Mouse (Mus musculus) heart, embryonic 14.5 days (tissue): ENCODE results near the gene Atf1. TPM values are rescaled to one million over a fixed set of nuclear protein-coding genes. Genes with fewer than 3 reads are reported as not detected.
"Not testable (repeated sequence)": the region's sequence is repeated elsewhere in the genome, so short reads cannot be mapped to it uniquely, and the experiment has no call there.

Source experiments
- ATAC-seq: fragments of 200-750 bp; cut with Nextera tagmentation; 2 replicates; pipeline ENCODE4 v1.8.0; 2017; ENCODE audit warnings: low read depth, moderate TSS enrichment; ENCODE audit not compliant: insufficient number of reproducible peaks, insufficient read depth, low FRiP score
- H3K27ac ChIP-seq, 2 experiments: fragments of 200-500 bp in 1 of 2; fragments of 300-500 bp in 1 of 2; sonication (generic) in 1 of 2; replicated peaks in 1 of 2; 2 replicates each; pipeline ENCODE4 v1.5.1; 2012 to 2014; ENCODE audit warnings: low read depth in 2 of 2, low read length in 2 of 2, control low read depth in 1 of 2, mild to moderate bottlenecking in 1 of 2, mixed read lengths in 1 of 2; ENCODE audit not compliant: control insufficient read depth in 1 of 2, insufficient read depth in 1 of 2
- H3K27me3 ChIP-seq: fragments of 300-500 bp; sonication (generic); 2 replicates; pipeline ENCODE4 v1.6.1; 2014; ENCODE audit warnings: mild to moderate bottlenecking, low read length, control low read depth; ENCODE audit not compliant: control insufficient read depth, insufficient read depth
- H3K36me3 ChIP-seq: fragments of 300-500 bp; sonication (generic); 2 replicates; pipeline ENCODE4 v1.6.1; 2014; ENCODE audit warnings: mild to moderate bottlenecking, control low read depth, low read length, mixed read lengths; ENCODE audit not compliant: control insufficient read depth, insufficient read depth
- H3K4me1 ChIP-seq, 2 experiments: fragments of 200-500 bp in 1 of 2; fragments of 300-500 bp in 1 of 2; sonication (generic) in 1 of 2; 2 replicates each; pipeline ENCODE4 v1.6.1; 2012 to 2014; ENCODE audit warnings: low read length in 2 of 2, control low read depth in 1 of 2, mixed read lengths in 1 of 2; ENCODE audit not compliant: control insufficient read depth in 2 of 2, insufficient read depth in 2 of 2
- H3K4me2 ChIP-seq: fragments of 300-500 bp; sonication (generic); 2 replicates; pipeline ENCODE4 v1.6.1; 2014; ENCODE audit warnings: mild to moderate bottlenecking, low read length
- H3K4me3 ChIP-seq, 2 experiments: fragments of 200-500 bp in 1 of 2; fragments of 300-500 bp in 1 of 2; sonication (generic) in 1 of 2; 2 replicates each; pipeline ENCODE4 v1.5.1; 2012 to 2014; ENCODE audit warnings: low read length in 2 of 2, mild to moderate bottlenecking in 2 of 2, control low read depth in 1 of 2, low read depth in 1 of 2, moderate library complexity in 1 of 2; ENCODE audit not compliant: control insufficient read depth in 1 of 2, insufficient read depth in 1 of 2
- H3K9ac ChIP-seq: fragments of 300-500 bp; sonication (generic); 2 replicates; pipeline ENCODE4 v1.6.1; 2014; ENCODE audit warnings: mild to moderate bottlenecking, low read length
- H3K9me3 ChIP-seq: fragments of 300-500 bp; sonication (generic); 2 replicates; pipeline ENCODE4 v1.6.1; 2016; ENCODE audit warnings: low read length, control low read depth; ENCODE audit not compliant: control insufficient read depth
- WGBS: fragments of 180-500 bp; shearing (Covaris S2); extraction: QIAGEN DNeasy Blood & Tissue Kit; methylation state at CpG from one replicate; pipeline ENCODE4 v1.1.7; 2014; 5-methylcytosine and 5-hydroxymethylcytosine counted together
- polyA plus RNA-seq: library from polyadenylated mRNA; unstranded; fragments of >200 nt; fragmentation: Nextera tagmentation; extraction: Ambion mirVana; gene quantifications from 2 replicates; pipeline ENCODE4 v1.2.1, GENCODE M21; 2014

The Atf1 gene
- polyA plus RNA-seq, 1 experiment from 2014 or later: 37.1 TPM

DNA sequence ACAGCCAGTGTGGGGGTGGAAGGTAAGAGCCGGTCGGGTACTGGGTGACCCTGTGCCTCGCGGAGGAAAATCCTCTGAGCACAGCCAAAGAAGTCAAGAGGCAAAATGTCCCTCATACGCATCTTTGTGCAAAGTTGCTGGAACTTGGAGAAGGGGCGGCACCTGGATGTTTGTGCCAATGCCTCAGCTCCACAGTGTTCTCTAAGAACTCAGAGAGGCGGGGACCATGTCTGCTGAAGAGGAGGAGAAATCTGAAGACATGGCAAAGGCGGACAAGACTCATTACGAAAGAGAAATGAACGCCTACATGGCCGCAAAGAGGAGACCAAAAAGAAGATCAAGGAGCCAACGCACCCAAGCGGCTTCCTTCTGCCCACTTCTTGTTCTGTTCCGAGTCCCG, 73.9 kb downstream of the Atf1 start:
- no peak overlapping the region for H3K27ac ChIP-seq
- H3K9ac ChIP-seq: no peak overlapping the region
- H3K9me3 ChIP-seq: no peaks in the 10 kb centered on the region
- H3K27me3 ChIP-seq: no peaks in the 10 kb centered on the region
- WGBS: 84% methylated on average over 15 of the region's 15 CpGs
- ATAC-seq: no peak
- no peak overlapping the region for H3K4me3 ChIP-seq
- no peaks in the 10 kb centered on the region for H3K36me3 ChIP-seq
- H3K4me1 ChIP-seq: no peaks in the 10 kb centered on the region; a peak in 1 of 4 replicates
- H3K4me2 ChIP-seq: no peak overlapping the region

DNA sequence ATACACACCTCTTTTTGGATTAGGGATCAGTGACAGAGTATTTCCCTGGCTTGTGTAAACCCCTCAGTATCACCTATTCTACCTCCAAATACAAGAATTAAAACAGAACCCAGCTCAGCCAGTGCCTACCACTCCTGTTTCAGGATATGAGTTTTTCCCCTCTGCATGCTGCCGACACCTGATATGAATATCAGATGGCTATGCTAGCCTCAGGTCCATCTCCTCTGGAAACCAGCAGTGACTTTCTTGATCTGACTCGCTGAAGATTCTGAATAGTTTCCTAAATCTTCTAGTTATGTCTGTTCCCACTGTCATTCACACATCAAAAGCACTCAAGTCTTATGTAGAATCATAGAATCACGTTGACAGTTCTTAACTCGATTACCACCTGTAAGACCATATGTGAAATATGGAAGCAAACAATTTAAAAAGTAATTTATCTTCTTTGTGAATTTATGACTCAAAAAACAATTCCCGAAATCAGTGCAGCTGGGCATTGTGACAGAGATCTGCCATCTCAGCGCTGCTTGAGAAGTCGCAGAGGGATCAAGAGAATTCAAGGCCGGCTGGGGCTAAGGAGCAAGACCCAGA, 75.9 kb downstream of the Atf1 start:
- Histone ChIP-seq H3K4me1 (no peaks in the 10 kb centered on the region; a peak in 1 of 4 replicates), H3K27me3 (no peaks in the 10 kb centered on the region), H3K9me3 (no peaks in the 10 kb centered on the region), H3K4me3 (peak overlapping the region; percentile 51 to 55; a peak in 2 of 4 replicates), H3K27ac (peak overlapping the region; percentile 73 to 79; a peak in 1 of 4 replicates), H3K36me3 (no peaks in the 10 kb centered on the region), H3K9ac (peak overlapping the region; percentile 11), H3K4me2 (peak overlapping the region; percentile 83)
- no peak for ATAC-seq
- 61% methylated on average over 8 of the region's 8 CpGs for WGBS

DNA sequence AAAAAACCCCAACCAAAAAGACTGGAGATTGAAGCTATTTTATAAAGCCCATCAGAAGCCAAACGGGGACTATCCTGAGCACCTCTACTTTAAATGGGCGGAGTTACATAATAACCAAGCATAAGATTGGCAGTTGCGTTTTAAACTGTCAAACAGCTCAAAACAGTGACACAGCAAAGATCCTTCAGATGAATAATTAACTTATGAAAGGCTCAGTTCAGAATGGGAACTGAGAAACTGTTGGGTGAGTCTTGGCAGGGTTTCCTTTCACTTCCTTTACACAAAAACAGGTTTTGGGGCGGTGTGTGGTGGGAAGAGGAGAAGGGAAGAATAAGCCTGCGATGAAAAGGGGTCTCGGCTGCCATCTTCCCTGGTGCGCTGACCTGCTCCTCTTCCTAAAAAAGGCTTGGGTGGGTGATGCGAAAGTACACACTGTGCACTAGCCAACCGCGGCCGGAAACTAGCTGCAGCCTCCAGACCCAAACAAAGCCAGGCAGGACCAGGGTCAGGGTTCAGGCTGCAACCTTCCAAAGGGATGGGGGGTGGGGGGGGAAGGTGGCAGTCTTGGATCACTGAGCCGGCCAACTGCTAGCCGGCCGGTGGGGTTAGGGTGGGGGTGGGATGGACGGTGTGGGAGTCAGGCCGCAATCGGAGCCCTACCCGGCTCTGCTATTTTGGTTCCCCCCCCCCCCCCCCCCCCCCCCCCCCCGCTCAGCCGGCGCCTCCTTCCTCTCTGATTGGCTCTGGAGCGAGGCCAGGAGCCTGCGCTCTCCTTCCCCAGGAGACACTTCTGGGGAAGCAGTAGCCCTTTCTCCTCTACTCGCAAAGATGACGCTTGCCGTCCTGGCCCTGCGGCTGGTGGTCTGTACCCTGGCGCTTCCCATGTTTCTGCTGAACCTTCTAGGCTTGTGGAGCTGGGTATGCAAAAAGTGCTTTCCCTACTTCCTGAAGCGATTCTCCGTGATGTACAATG, 76.7 kb downstream of the Atf1 start, which contains the start of gene Mettl7a1:
Gene Mettl7a1 (plus strand): TSS at position 122 of the 973 bp plus-strand sequence.
- H3K27ac ChIP-seq: peak within 1 kb of the TSS; percentile 73 to 79
- H3K9ac ChIP-seq: peak within 1 kb of the TSS; percentile 75
- 3% methylated on average over 20 of the region's 30 CpGs for WGBS
- no peaks in the 10 kb centered on the region for H3K36me3 ChIP-seq
- H3K4me1 ChIP-seq: no peaks in the 10 kb centered on the region; a peak in 1 of 4 replicates
- peak; percentile 58 for ATAC-seq
- peak within 1 kb of the TSS; percentile 55 to 79 for H3K4me3 ChIP-seq
- no peaks in the 10 kb centered on the region for H3K9me3 ChIP-seq
- peak within 1 kb of the TSS; percentile 83 for H3K4me2 ChIP-seq
- H3K27me3 ChIP-seq: no peaks in the 10 kb centered on the region

DNA sequence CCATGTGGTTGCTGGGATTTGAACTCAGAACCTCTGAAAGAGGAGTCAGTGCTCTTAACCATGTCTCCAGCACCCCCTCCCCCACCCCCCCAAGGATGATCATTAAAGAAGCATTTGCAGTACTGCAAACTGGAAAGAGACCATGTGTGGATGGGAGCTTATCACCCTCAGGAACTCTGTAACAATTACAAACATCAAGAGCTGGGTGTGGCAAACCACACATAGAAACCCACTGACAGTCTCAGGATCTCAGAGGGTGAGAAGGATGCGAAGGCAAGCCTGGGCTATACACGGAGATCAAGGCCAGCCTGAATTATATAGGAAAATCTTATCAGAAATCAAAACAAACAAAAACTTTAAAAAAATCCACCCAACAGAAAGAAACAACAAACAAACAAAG, 78.6 kb downstream of the Atf1 start:
- Histone ChIP-seq H3K36me3 (no peaks in the 10 kb centered on the region), H3K9ac (no peak overlapping the region), H3K4me2 (no peak overlapping the region), H3K4me3 (no peak overlapping the region), H3K4me1 (no peaks in the 10 kb centered on the region; a peak in 1 of 4 replicates), H3K9me3 (no peaks in the 10 kb centered on the region), H3K27me3 (no peaks in the 10 kb centered on the region), H3K27ac (no peak overlapping the region)
- WGBS: 82% methylated on average over 2 of the region's 2 CpGs
- no peak for ATAC-seq

DNA sequence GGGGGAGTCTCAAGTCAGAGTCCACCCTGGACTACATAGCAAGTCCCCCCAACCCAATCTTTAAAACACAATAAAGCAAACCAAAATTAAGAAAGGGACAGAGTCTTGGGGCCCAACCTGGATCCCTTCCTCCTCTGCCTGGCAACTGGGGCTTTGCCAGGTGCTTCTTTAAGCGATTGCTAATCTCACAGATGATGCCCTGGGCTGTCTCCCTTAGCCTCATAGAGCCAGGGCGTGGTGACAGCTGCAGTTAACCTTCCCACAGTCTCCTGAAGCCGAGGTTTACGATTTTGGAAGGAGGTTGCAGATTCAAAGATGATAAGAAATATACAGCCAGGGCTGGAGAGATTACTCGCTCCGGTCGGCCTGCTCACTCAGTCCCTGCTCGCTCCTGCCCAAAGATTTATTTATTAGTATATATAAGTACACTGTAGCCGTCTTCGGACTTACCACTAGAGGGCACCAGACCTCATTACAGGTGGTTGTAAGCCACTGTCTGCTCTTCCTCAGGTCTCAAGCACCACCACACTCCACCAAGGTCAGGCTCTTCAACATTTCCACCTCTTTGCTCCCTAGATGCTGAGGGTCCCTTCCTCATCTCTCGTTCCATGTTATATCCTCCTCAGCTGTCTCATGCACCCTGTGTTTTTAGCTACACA, 79.9 kb downstream of the Atf1 start:
- ATAC-seq, H3K9me3 ChIP-seq, H3K36me3 ChIP-seq, H3K4me3 ChIP-seq, H3K27ac ChIP-seq, H3K27me3 ChIP-seq, H3K9ac ChIP-seq, H3K4me2 ChIP-seq, H3K4me1 ChIP-seq: not testable (repeated sequence)
- 41% methylated on average over 11 of the region's 11 CpGs for WGBS

Other genes with a start within 250 kb of the Atf1 start
- gene Dip2b, start 189.2 kb upstream of the Atf1 start, polyA plus RNA-seq: 20.2 and 20.3 TPM in 2 replicates
- not detected in 2 replicates for gene Tmprss12, start 53.0 kb downstream of the Atf1 start, polyA plus RNA-seq
- 2.2 and 3.8 TPM in 2 replicates for gene Mettl7a1, start 76.3 kb downstream of the Atf1 start, polyA plus RNA-seq
- not detected in 2 replicates for gene Mettl7a3, start 107.1 kb downstream of the Atf1 start, polyA plus RNA-seq
- not detected in 2 replicates for gene Methig1, start 125.3 kb downstream of the Atf1 start, polyA plus RNA-seq
- gene Mettl7a2, start 125.4 kb downstream of the Atf1 start, polyA plus RNA-seq: not detected in 2 replicates
- not detected in 2 replicates for gene Higd1c, start 136.7 kb downstream of the Atf1 start, polyA plus RNA-seq
- gene Gm5475, start 194.3 kb downstream of the Atf1 start, polyA plus RNA-seq: not detected in 2 replicates
- gene Slc11a2, start 197.3 kb downstream of the Atf1 start, polyA plus RNA-seq: 12.7 and 14.1 TPM in 2 replicates
- 12.8 and 13.6 TPM in 2 replicates for gene Letmd1, start 241.2 kb downstream of the Atf1 start, polyA plus RNA-seq